Mouse (Mus musculus): Measurements from ENCODE around the gene Mas1. TPM values are rescaled to one million over a fixed set of nuclear protein-coding genes. Genes with fewer than 3 reads are reported as not detected.

The Mas1 gene
- total RNA-seq, 1 experiment = not detected

DNA sequence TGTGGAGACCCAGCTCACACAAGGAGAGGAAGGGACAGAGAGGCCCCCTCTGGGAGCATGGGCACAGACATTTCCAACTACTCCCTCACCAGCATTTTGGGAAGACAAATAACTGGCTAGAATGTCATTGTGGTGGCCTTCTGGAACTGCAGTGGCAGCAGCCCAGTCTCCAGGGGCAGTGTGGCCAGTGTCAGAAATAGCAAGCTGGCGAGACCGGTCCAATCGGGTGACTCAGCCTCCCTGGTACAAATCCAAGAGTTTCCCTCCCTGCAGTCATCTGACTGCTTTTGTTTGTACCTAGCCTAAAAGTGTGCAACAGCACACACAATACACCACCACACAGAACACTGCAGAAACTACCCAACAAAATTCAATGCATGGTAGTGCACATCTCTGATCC lies 35.7 kb downstream of the Mas1 start:
- no peaks in the 10 kb centered on the region for H3K4me1 ChIP-seq (ENCODE audit: control insufficient read depth in 2 of 2, insufficient read depth in 2 of 2, low read length in 2 of 2, poor library complexity in 1 of 2)
- DNase-seq (ENCODE audit: low read depth, low spot score) = no peak
- H3K36me3 ChIP-seq (ENCODE audit: control insufficient read depth, insufficient read depth, low read length, poor library complexity, severe bottlenecking) = no peaks in the 10 kb centered on the region
- no peaks in the 10 kb centered on the region for H3K9me3 ChIP-seq (ENCODE audit: control insufficient read depth, insufficient read depth, low read depth, low read length)
- no peak overlapping the region for H3K4me3 ChIP-seq (ENCODE audit: insufficient read depth in 1 of 2, low read depth in 1 of 2, low read length in 2 of 2, poor library complexity in 1 of 2, severe bottlenecking in 1 of 2)
- no peak overlapping the region for H3K27ac ChIP-seq (ENCODE audit: insufficient read depth, low read depth, low read length, poor library complexity, severe bottlenecking)
- in situ Hi-C loops (cut with MboI; ENCODE audit: low sequenced_read_pairs in 2 of 2, unreplicated experiment in 2 of 2) = no loop called here
- TF ChIP-seq ZC3H11A (IDR thresholded peaks at IDR 0.05; ENCODE audit: borderline replicate concordance, low read depth, low read length) = no peak
- TF ChIP-seq CHD2 (IDR thresholded peaks at IDR 0.05; ENCODE audit: low read depth, low read length) = no peak
- no peak for TF ChIP-seq ZNF384 (IDR thresholded peaks at IDR 0.05; ENCODE audit: low read depth, low read length)
- H3K9ac ChIP-seq (ENCODE audit: insufficient read depth, low read depth, low read length, poor library complexity, severe bottlenecking) = no peak overlapping the region

- no peak overlapping the region for H3K4me3 ChIP-seq (ENCODE audit: insufficient read depth in 1 of 2, low read depth in 1 of 2, low read length in 2 of 2, poor library complexity in 1 of 2, severe bottlenecking in 1 of 2)
- H3K9me3 ChIP-seq (ENCODE audit: control insufficient read depth, insufficient read depth, low read depth, low read length) = no peaks in the 10 kb centered on the region
- no peaks in the 10 kb centered on the region for H3K4me1 ChIP-seq (ENCODE audit: control insufficient read depth in 2 of 2, insufficient read depth in 2 of 2, low read length in 2 of 2, poor library complexity in 1 of 2)
- TF ChIP-seq MAFK (IDR thresholded peaks at IDR 0.05; ENCODE audit: insufficient read depth, low read depth, low read length) (no peak), HCFC1 (IDR thresholded peaks at IDR 0.05; ENCODE audit: borderline replicate concordance, insufficient read depth, low read length) (no peak), ZC3H11A (IDR thresholded peaks at IDR 0.05; ENCODE audit: borderline replicate concordance, low read depth, low read length) (no peak), ZNF384 (IDR thresholded peaks at IDR 0.05; ENCODE audit: low read depth, low read length) (no peak), CHD2 (IDR thresholded peaks at IDR 0.05; ENCODE audit: low read depth, low read length) (no peak)
- H3K9ac ChIP-seq (ENCODE audit: insufficient read depth, low read depth, low read length, poor library complexity, severe bottlenecking) = no peak overlapping the region
- H3K27ac ChIP-seq (ENCODE audit: insufficient read depth, low read depth, low read length, poor library complexity, severe bottlenecking) = no peak overlapping the region
- no peak for DNase-seq (ENCODE audit: low read depth, low spot score)
- H3K36me3 ChIP-seq (ENCODE audit: control insufficient read depth, insufficient read depth, low read length, poor library complexity, severe bottlenecking) = no peaks in the 10 kb centered on the region
- in situ Hi-C loops (cut with MboI; ENCODE audit: low sequenced_read_pairs in 2 of 2, unreplicated experiment in 2 of 2) = no loop called here
Measured at GRCm38 (mm10) chr17:12830351-12830750, 37.6 kb downstream of the Mas1 start.

DNA sequence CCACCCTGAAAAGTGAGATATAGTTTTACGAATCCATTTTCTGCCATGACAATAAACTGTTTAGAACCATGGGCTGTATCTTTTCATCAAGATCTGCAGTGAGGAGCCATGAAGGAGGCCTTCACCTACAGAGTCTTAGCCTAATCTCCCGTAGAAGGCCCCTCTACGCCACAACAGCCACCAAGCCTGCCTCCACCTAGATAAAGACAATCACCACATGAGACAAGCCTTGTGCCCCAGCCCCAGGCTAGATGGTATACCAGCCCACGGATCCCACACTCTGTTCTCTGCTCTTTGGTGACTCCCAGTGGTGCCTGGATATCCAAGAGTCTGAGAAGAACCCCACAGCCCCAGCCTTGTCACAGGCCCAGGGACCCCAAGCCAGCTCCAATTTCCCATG lies 52.1 kb downstream of the Mas1 start:
- no peak overlapping the region for H3K9ac ChIP-seq (ENCODE audit: insufficient read depth, low read depth, low read length, poor library complexity, severe bottlenecking)
- no peaks in the 10 kb centered on the region for H3K9me3 ChIP-seq (ENCODE audit: control insufficient read depth, insufficient read depth, low read depth, low read length)
- H3K4me1 ChIP-seq (ENCODE audit: control insufficient read depth in 2 of 2, insufficient read depth in 2 of 2, low read length in 2 of 2, poor library complexity in 1 of 2) = no peaks in the 10 kb centered on the region
- TF ChIP-seq HCFC1 (IDR thresholded peaks at IDR 0.05; ENCODE audit: borderline replicate concordance, insufficient read depth, low read length) (no peak), ZC3H11A (IDR thresholded peaks at IDR 0.05; ENCODE audit: borderline replicate concordance, low read depth, low read length) (no peak), CHD2 (IDR thresholded peaks at IDR 0.05; ENCODE audit: low read depth, low read length) (no peak), ZNF384 (IDR thresholded peaks at IDR 0.05; ENCODE audit: low read depth, low read length) (no peak), MAFK (IDR thresholded peaks at IDR 0.05; ENCODE audit: insufficient read depth, low read depth, low read length) (no peak)
- in situ Hi-C loops (cut with MboI; ENCODE audit: low sequenced_read_pairs in 2 of 2, unreplicated experiment in 2 of 2) = loop anchor here in 1 of 2 experiments (10.0 kb wide), 1 partner anchor 401 kb away; no protein-coding TSS in a partner anchor
- no peak overlapping the region for H3K27ac ChIP-seq (ENCODE audit: insufficient read depth, low read depth, low read length, poor library complexity, severe bottlenecking)
- no peak overlapping the region for H3K4me3 ChIP-seq (ENCODE audit: insufficient read depth in 1 of 2, low read depth in 1 of 2, low read length in 2 of 2, poor library complexity in 1 of 2, severe bottlenecking in 1 of 2)
- no peak for DNase-seq (ENCODE audit: low read depth, low spot score)
- no peaks in the 10 kb centered on the region for H3K36me3 ChIP-seq (ENCODE audit: control insufficient read depth, insufficient read depth, low read length, poor library complexity, severe bottlenecking)

- TF ChIP-seq ZC3H11A (IDR thresholded peaks at IDR 0.05; ENCODE audit: borderline replicate concordance, low read depth, low read length) (no peak), MAFK (IDR thresholded peaks at IDR 0.05; ENCODE audit: insufficient read depth, low read depth, low read length) (no peak), CHD2 (IDR thresholded peaks at IDR 0.05; ENCODE audit: low read depth, low read length) (no peak), HCFC1 (IDR thresholded peaks at IDR 0.05; ENCODE audit: borderline replicate concordance, insufficient read depth, low read length) (no peak), ZNF384 (IDR thresholded peaks at IDR 0.05; ENCODE audit: low read depth, low read length) (no peak)
- Histone ChIP-seq H3K4me3 (ENCODE audit: insufficient read depth in 1 of 2, low read depth in 1 of 2, low read length in 2 of 2, poor library complexity in 1 of 2, severe bottlenecking in 1 of 2) (no peak overlapping the region), H3K9me3 (ENCODE audit: control insufficient read depth, insufficient read depth, low read depth, low read length) (no peaks in the 10 kb centered on the region), H3K36me3 (ENCODE audit: control insufficient read depth, insufficient read depth, low read length, poor library complexity, severe bottlenecking) (no peaks in the 10 kb centered on the region), H3K27ac (ENCODE audit: insufficient read depth, low read depth, low read length, poor library complexity, severe bottlenecking) (no peak overlapping the region), H3K9ac (ENCODE audit: insufficient read depth, low read depth, low read length, poor library complexity, severe bottlenecking) (no peak overlapping the region), H3K4me1 (ENCODE audit: control insufficient read depth in 2 of 2, insufficient read depth in 2 of 2, low read length in 2 of 2, poor library complexity in 1 of 2) (no peaks in the 10 kb centered on the region)
- DNase-seq (ENCODE audit: low read depth, low spot score) = no peak
- in situ Hi-C loops (cut with MboI; ENCODE audit: low sequenced_read_pairs in 2 of 2, unreplicated experiment in 2 of 2) = loop anchor here in 1 of 2 experiments (10.0 kb wide), 1 partner anchor 400 kb away; no protein-coding TSS in a partner anchor
Measured at GRCm38 (mm10) chr17:12814502-12814901, 53.4 kb downstream of the Mas1 start.

GRCm38 (mm10) chr17:12810973-12811303 lies 57.0 kb downstream of the Mas1 start:
- in situ Hi-C loops (cut with MboI; ENCODE audit: low sequenced_read_pairs in 2 of 2, unreplicated experiment in 2 of 2) = loop anchor here in 1 of 2 experiments (10.0 kb wide), 1 partner anchor 396 kb away; no protein-coding TSS in a partner anchor

More at GRCm38 (mm10) chr17:12810973-12811303, 57.0 kb downstream of the Mas1 start:
- Histone ChIP-seq H3K9ac (ENCODE audit: insufficient read depth, low read depth, low read length, poor library complexity, severe bottlenecking) (no peak overlapping the region), H3K4me1 (ENCODE audit: control insufficient read depth in 2 of 2, insufficient read depth in 2 of 2, low read length in 2 of 2, poor library complexity in 1 of 2) (no peaks in the 10 kb centered on the region), H3K4me3 (ENCODE audit: insufficient read depth in 1 of 2, low read depth in 1 of 2, low read length in 2 of 2, poor library complexity in 1 of 2, severe bottlenecking in 1 of 2) (no peak overlapping the region), H3K9me3 (ENCODE audit: control insufficient read depth, insufficient read depth, low read depth, low read length) (no peaks in the 10 kb centered on the region), H3K27ac (ENCODE audit: insufficient read depth, low read depth, low read length, poor library complexity, severe bottlenecking) (no peak overlapping the region), H3K36me3 (ENCODE audit: control insufficient read depth, insufficient read depth, low read length, poor library complexity, severe bottlenecking) (no peaks in the 10 kb centered on the region)
- DNase-seq (ENCODE audit: low read depth, low spot score) = no peak
- no peak for TF ChIP-seq HCFC1 (IDR thresholded peaks at IDR 0.05; ENCODE audit: borderline replicate concordance, insufficient read depth, low read length)
- TF ChIP-seq MAFK (IDR thresholded peaks at IDR 0.05; ENCODE audit: insufficient read depth, low read depth, low read length) = no peak
- TF ChIP-seq ZNF384 (IDR thresholded peaks at IDR 0.05; ENCODE audit: low read depth, low read length) = no peak
- no peak for TF ChIP-seq ZC3H11A (IDR thresholded peaks at IDR 0.05; ENCODE audit: borderline replicate concordance, low read depth, low read length)
- TF ChIP-seq CHD2 (IDR thresholded peaks at IDR 0.05; ENCODE audit: low read depth, low read length) = no peak
